Mouse (Mus musculus) liver, postnatal 0 days (tissue): ENCODE results near the gene Gm49355. TPM values are rescaled to one million over a fixed set of nuclear protein-coding genes. Genes with fewer than 3 reads are reported as not detected.

Source experiments
- ATAC-seq: fragments of 200-750 bp; cut with Nextera tagmentation; 2 replicates; pipeline ENCODE4 v1.8.0; 2017; ENCODE audit warnings: mild to moderate bottlenecking, moderate library complexity
- DNase-seq: peaks from one replicate; pipeline ENCODE4 v3.0.0-alpha.2; 2016
- H3K27ac ChIP-seq: fragments of 300-500 bp; sonication (generic); 2 replicates; pipeline ENCODE4 v1.5.1; 2014; ENCODE audit warnings: antibody characterized with exemption, moderate library complexity, mild to moderate bottlenecking, low read depth
- H3K27me3 ChIP-seq: fragments of 300-500 bp; sonication (generic); 2 replicates; pipeline ENCODE4 v1.6.1; 2014; ENCODE audit warnings: low read length, control low read depth, mixed read lengths; ENCODE audit not compliant: insufficient read depth
- H3K36me3 ChIP-seq: fragments of 300-500 bp; sonication (generic); replicated peaks from 2 replicates; pipeline ENCODE4 v1.6.1; 2014; ENCODE audit warnings: mild to moderate bottlenecking, control low read depth, low read length, moderate library complexity, mixed read lengths; ENCODE audit not compliant: insufficient read depth
- H3K4me1 ChIP-seq: fragments of 300-500 bp; sonication (generic); 2 replicates; pipeline ENCODE4 v1.6.1; 2014; ENCODE audit warnings: antibody characterized with exemption, mild to moderate bottlenecking, control low read depth; ENCODE audit not compliant: insufficient read depth
- H3K4me2 ChIP-seq: fragments of 300-500 bp; sonication (generic); 2 replicates; pipeline ENCODE4 v1.6.1; 2014; ENCODE audit warnings: low read depth, mild to moderate bottlenecking, low read length, moderate library complexity, mixed read lengths
- H3K4me3 ChIP-seq: fragments of 300-500 bp; sonication (generic); 2 replicates; pipeline ENCODE4 v1.5.1; 2014; ENCODE audit warnings: low read depth, low read length
- H3K9ac ChIP-seq: fragments of 300-500 bp; sonication (generic); replicated peaks from 2 replicates; pipeline ENCODE4 v1.6.1; 2014; ENCODE audit warnings: mild to moderate bottlenecking, moderate library complexity
- H3K9me3 ChIP-seq: fragments of 300-500 bp; sonication (generic); 2 replicates; pipeline ENCODE4 v1.6.1; 2016; ENCODE audit warnings: mild to moderate bottlenecking, control low read depth, low read length, mixed read lengths
- CTCF ChIP-seq: sonication (generic); IDR thresholded peaks from 2 replicates; pipeline ENCODE4 v1.5.1; 2016; ENCODE audit warnings: antibody characterized with exemption, low read depth
- EP300 ChIP-seq: IDR thresholded peaks from 2 replicates; pipeline ENCODE4 v1.6.1; 2016; ENCODE audit warnings: antibody characterized with exemption, low read depth, mild to moderate bottlenecking
- WGBS: fragments of 180-500 bp; shearing (Covaris S2); extraction: QIAGEN DNeasy Blood & Tissue Kit; methylation state at CpG from one replicate; pipeline ENCODE4 v1.1.7; 2014; ENCODE audit not compliant: insufficient replicate concordance; 5-methylcytosine and 5-hydroxymethylcytosine counted together
- polyA plus RNA-seq: library from polyadenylated mRNA; unstranded; fragments of >200 nt; fragmentation: Nextera tagmentation; extraction: Ambion mirVana; gene quantifications from 2 replicates; pipeline ENCODE4 v1.2.1, GENCODE M21; 2015

Gm49355 gene
- polyA plus RNA-seq, 1 experiment from 2014 or later, result 0.16 TPM

DNA sequence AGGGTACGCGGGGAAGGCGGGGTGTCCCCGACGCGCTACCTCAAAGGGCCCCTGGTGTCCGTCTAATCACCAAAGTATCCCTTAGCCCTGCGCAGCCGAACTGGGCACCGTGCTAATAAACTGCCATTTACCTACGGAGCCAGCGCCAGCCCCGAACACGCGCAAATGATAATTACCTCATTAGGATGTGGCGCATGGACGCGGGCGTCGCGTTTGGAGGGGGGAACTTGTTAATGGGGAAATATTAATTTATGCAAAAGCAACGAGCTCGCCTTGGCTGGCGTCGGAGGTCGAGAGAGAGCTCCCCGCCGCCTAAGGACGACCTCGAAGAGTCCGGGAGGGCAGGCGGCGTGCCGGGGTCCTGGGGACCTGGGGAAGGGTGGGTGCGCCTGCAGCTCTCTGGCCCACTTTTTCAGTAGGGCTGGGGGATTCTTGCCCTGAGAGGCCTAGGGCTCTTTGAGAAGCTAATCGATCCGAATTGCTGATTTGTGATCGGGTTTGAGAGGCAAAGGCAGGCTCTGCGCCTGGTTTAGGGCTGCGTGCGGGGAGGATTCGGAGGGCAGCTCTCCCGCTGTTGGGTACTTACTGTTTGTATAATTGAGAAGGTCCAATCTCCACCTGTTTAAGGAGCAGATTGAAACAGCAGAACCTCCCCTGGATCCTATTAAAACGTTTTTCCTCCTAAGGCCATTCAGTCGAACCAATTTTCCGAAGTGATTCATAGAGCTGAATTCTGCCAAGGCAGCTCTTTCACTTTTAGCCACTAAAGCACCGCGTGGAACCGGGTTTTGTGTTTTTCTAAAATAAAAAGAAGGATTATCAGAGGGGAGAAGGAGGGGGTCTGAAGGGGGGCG lies 62.5 kb downstream of the Gm49355 start:
- Histone ChIP-seq H3K27ac (no peak overlapping the region), H3K27me3 (peaks cover 100% of the 10 kb centered on the region), H3K36me3 (no peaks in the 10 kb centered on the region), H3K9me3 (no peaks in the 10 kb centered on the region), H3K4me3 (0 out of 2 replicates have a peak overlapping the region, but pooled peaks have one; percentile 2), H3K4me2 (peak overlapping the region; percentile 32), H3K9ac (no peak overlapping the region), H3K4me1 (no peaks in the 10 kb centered on the region)
- no peak for TF ChIP-seq CTCF
- no peak for TF ChIP-seq EP300
- ATAC-seq (no peak), DNase-seq (no peak)
- WGBS, result 1% methylated on average over 50 of the region's 50 CpGs

DNA sequence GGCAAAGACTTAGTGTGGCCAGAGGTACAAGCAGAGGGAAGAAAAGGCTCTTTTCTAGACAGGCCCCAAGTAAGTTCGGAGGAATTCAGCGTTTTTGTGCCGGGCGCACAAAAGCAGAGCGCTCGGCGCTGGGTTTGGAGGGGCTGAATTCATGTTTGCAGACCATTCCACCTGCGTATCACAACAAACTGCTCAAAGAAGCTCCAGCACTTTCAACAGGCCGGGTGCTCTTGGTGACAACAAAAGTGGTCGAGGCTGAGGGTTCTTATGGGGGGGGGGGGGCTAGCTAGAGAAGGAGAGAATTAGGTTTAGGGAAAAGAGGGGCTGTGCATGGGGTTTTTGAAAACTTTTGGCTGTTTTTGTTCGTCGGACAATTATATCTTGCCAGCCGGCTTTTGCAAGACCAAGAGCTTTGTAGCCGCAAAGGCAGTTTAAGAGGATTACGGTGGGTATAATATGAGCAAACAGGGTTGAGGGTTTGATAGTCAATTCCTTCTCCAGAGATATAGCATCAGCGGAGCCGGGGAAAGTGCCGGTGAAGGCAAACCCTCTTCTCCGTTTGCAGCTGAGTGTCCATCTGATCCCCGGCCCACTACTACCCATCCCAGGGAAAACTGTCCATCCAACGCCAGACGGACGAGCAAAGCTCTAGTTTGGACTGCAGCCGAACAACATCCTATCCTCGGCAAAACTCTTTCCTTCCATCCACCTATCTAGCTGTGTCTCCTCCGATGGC lies 63.3 kb downstream of the Gm49355 start:
- DNase-seq (no peak), ATAC-seq (no peak)
- 3% methylated on average over 26 of the region's 26 CpGs for WGBS
- Histone ChIP-seq H3K27me3 (peaks cover 96% of the 10 kb centered on the region), H3K9me3 (no peaks in the 10 kb centered on the region), H3K36me3 (no peaks in the 10 kb centered on the region), H3K4me3 (0 out of 2 replicates have a peak overlapping the region, but pooled peaks have one; percentile 2), H3K27ac (no peak overlapping the region), H3K9ac (no peak overlapping the region), H3K4me2 (peak overlapping the region; percentile 32), H3K4me1 (no peaks in the 10 kb centered on the region)
- TF ChIP-seq EP300 (no peak), CTCF (no peak)

DNA sequence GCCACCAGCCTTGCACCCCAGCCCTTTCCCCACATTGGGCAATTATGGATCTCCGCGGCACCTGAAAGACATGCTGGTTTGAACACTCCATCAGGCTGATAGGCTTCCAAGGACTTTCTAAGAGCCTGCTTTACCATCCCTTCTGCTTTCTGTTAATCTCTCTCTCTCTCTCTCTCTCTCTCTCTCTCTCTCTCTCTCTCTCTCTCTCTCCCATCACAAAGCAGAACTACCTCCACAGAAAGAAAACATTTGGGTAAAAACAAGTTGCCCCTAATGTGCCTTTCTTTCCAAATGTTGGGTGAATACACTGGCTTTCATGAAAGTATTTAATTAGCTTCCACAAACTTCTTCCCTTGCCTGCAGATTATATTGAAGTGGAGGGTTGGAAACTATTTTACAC lies 64.3 kb downstream of the Gm49355 start, which contains the start of gene Fezf2:
Gene Fezf2 (minus strand): TSS at position 101 of the 400 bp plus-strand sequence.
- no peaks in the 10 kb centered on the region for H3K4me1 ChIP-seq
- no peaks in the 10 kb centered on the region for H3K36me3 ChIP-seq
- no peak within 1 kb of the TSS for H3K4me3 ChIP-seq
- 4% methylated on average over 2 of the region's 2 CpGs for WGBS
- no peak for DNase-seq
- H3K9ac ChIP-seq, result no peak within 1 kb of the TSS
- ATAC-seq, result no peak
- H3K27ac ChIP-seq, result no peak within 1 kb of the TSS
- TF ChIP-seq EP300 (no peak), CTCF (no peak)
- peaks cover 91% of the 10 kb centered on the region for H3K27me3 ChIP-seq
- H3K9me3 ChIP-seq, result no peaks in the 10 kb centered on the region
- H3K4me2 ChIP-seq, result no peak within 1 kb of the TSS

DNA sequence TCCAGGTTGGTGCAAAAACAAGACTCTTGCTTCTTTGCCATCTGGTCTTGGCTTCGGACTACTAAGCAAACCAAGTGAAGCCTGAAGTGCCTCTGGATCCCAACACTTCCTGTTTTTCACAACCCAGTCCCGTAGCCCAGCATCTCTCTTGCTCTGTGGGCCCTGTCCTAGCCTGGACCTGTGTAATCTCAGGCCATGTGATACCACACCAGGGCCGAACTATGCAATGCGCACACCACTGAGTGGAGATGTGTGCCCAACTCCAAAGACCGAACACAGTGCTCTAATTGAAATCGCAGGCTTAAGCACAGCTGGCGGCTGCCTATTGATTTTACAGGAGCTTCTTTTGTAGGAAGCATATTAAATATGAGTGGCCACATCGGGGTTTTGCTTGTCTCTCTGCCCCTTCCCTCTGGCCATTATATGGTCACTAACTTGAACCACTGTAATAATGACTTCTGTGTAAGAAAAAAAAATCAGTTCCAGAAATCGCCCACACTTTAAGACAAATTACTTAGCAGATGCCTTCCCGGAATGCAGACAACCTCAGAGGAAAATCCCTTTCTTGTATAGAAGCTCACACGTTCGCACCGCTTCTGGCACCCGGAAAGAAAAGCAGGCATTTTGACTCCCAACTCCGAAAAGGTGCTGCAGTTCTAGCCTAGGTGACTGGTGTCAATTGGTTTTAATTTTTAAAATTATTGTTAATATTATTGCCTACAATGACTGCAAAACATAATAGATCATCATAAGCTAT lies 65.7 kb downstream of the Gm49355 start:
- Histone ChIP-seq H3K4me3 (no peak overlapping the region), H3K4me2 (no peak overlapping the region), H3K27me3 (peaks cover 79% of the 10 kb centered on the region), H3K27ac (no peak overlapping the region), H3K36me3 (no peaks in the 10 kb centered on the region), H3K9ac (no peak overlapping the region), H3K4me1 (no peaks in the 10 kb centered on the region), H3K9me3 (no peaks in the 10 kb centered on the region)
- ATAC-seq, result no peak
- DNase-seq, result no peak
- WGBS, result 7% methylated on average over 15 of the region's 15 CpGs
- TF ChIP-seq EP300, result no peak
- TF ChIP-seq CTCF, result no peak

DNA sequence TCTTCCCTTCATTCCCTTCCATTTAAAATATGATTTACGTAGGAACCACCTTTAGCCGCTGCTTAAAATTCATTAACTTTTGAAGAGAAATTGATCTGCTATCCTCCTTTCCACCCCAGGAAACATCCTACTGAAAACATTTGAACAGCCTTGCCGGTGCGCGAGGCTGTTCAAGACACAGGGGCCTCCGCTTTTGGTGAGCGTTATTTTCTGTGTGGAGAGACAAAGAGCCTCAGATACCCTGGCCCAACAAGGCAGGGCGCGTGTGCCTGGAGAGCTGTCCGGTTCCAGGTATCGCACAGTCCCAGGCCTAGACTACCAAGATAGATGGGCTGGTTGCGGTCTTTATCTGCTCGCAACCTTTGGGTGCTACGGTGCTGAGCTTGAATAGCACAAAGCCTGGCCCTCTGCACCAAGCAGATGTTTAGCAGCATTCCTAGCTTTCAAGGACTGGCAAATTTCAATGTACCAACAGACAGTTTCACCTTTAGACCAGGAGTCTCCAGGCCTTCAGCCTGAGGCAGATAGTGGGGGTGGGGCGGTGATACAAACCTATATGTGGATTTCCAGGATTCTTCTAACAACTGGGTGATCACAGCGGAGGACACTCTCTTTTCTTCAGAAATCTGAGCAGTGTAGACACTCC lies 66.6 kb downstream of the Gm49355 start:
- Histone ChIP-seq H3K9ac (no peak overlapping the region), H3K9me3 (no peaks in the 10 kb centered on the region), H3K36me3 (no peaks in the 10 kb centered on the region), H3K4me3 (no peak overlapping the region), H3K4me1 (no peaks in the 10 kb centered on the region), H3K27me3 (peaks cover 72% of the 10 kb centered on the region), H3K27ac (no peak overlapping the region), H3K4me2 (no peak overlapping the region)
- ATAC-seq (no peak), DNase-seq (no peak)
- no peak for TF ChIP-seq EP300
- no peak for TF ChIP-seq CTCF
- 13% methylated on average over 16 of the region's 16 CpGs for WGBS

Other genes with a start within 250 kb of the Gm49355 start
- 20.4 and 21.0 TPM in 2 replicates for gene 3830406C13Rik, start 197 bp downstream of the Gm49355 start, polyA plus RNA-seq
- not detected in 2 replicates for gene Fezf2, start 64.2 kb downstream of the Gm49355 start, polyA plus RNA-seq